Mouse (Mus musculus) MEL (cell line): ENCODE measurements at regions not wholly inside any gene's neighbourhood (a gene's known extent, or its start where the extent isn't known, plus 50 kb on each side); places are given as distances from the start of the nearest gene placed in this dataset.

Experiments
- DNase-seq: peaks from one replicate; pipeline ENCODE4 v3.0.0; 2011; ENCODE audit warnings: low read depth, low spot score
- H3K27ac ChIP-seq: 2 replicates; pipeline ENCODE4 v1.5.1; 2012; ENCODE audit warnings: low read depth, mild to moderate bottlenecking, control low read depth, low read length, moderate library complexity; ENCODE audit not compliant: control insufficient read depth
- H3K27me3 ChIP-seq, 2 experiments: fragments of 150-350 bp in 1 of 2; sonication (generic) in 1 of 2; 2 replicates each; pipeline ENCODE4 v1.6.1; 2012; ENCODE audit warnings: low read length in 2 of 2, mild to moderate bottlenecking in 2 of 2, improper control_type of control experiment in 1 of 2, moderate library complexity in 1 of 2; ENCODE audit not compliant: insufficient read depth in 2 of 2, control insufficient read depth in 1 of 2
- H3K36me3 ChIP-seq, 2 experiments: 2 replicates each; pipeline ENCODE4 v1.6.1; 2012 to 2014; ENCODE audit warnings: low read length in 2 of 2, improper control_type of control experiment in 1 of 2, inconsistent platforms in 1 of 2, mild to moderate bottlenecking in 1 of 2; ENCODE audit not compliant: insufficient read depth in 2 of 2, control insufficient read depth in 1 of 2
- H3K4me1 ChIP-seq, 2 experiments: fragments of 150-350 bp in 1 of 2; sonication (generic) in 1 of 2; 2 replicates each; pipeline ENCODE4 v1.6.1; 2012; ENCODE audit warnings: low read length in 2 of 2, improper control_type of control experiment in 1 of 2, mild to moderate bottlenecking in 1 of 2; ENCODE audit not compliant: insufficient read depth in 2 of 2, control insufficient read depth in 1 of 2
- H3K4me3 ChIP-seq, 2 experiments: fragments of 150-350 bp in 1 of 2; sonication (generic) in 1 of 2; 2 replicates each; pipeline ENCODE4 v1.5.1; 2012; ENCODE audit warnings: low read depth in 2 of 2, low read length in 2 of 2, mild to moderate bottlenecking in 2 of 2, moderate library complexity in 2 of 2, control low read depth in 1 of 2, improper control_type of control experiment in 1 of 2; ENCODE audit not compliant: control insufficient read depth in 1 of 2, insufficient read depth in 1 of 2
- H3K79me2 ChIP-seq: 2 replicates; pipeline ENCODE4 v1.6.1; 2012; ENCODE audit warnings: mild to moderate bottlenecking, low read length, moderate library complexity; ENCODE audit not compliant: control insufficient read depth, poor library complexity, insufficient read depth
- H3K9ac ChIP-seq: 2 replicates; pipeline ENCODE4 v1.6.1; 2012; ENCODE audit warnings: low read depth, mild to moderate bottlenecking, control low read depth, low read length, moderate library complexity; ENCODE audit not compliant: control insufficient read depth, poor library complexity, severe bottlenecking
- H3K9me3 ChIP-seq: fragments of 150-350 bp; sonication (generic); replicated peaks from 2 replicates; pipeline ENCODE4 v1.6.1; 2012; ENCODE audit warnings: mild to moderate bottlenecking, low read length, improper control_type of control experiment, moderate library complexity; ENCODE audit not compliant: insufficient read depth
- BHLHE40 ChIP-seq: IDR thresholded peaks from 2 replicates; pipeline ENCODE4 v1.6.1; 2012; ENCODE audit warnings: low read depth, mild to moderate bottlenecking, inconsistent platforms, low read length, improper control_type of control experiment, borderline replicate concordance
- CHD1 ChIP-seq: IDR thresholded peaks from 2 replicates; pipeline ENCODE4 v1.6.1; 2012; ENCODE audit warnings: low read depth, mild to moderate bottlenecking, inconsistent platforms, low read length, improper control_type of control experiment
- CHD2 ChIP-seq: IDR thresholded peaks from 2 replicates; pipeline ENCODE4 v1.6.1; 2011; ENCODE audit warnings: low read length, improper control_type of control experiment
- CTCF ChIP-seq, 3 experiments: IDR thresholded peaks in 2 of 3; conservative IDR thresholded peaks in 1 of 3; 2 replicates each; pipeline ENCODE4 v1.5.1; 2011 to 2012; ENCODE audit warnings: low read length in 3 of 3, low read depth in 2 of 3, mild to moderate bottlenecking in 2 of 3, improper control_type of control experiment in 1 of 3, inconsistent platforms in 1 of 3, mixed read lengths in 1 of 3, moderate library complexity in 1 of 3; ENCODE audit not compliant: control insufficient read depth in 1 of 3, insufficient read depth in 1 of 3, poor library complexity in 1 of 3, severe bottlenecking in 1 of 3
- E2F4 ChIP-seq: IDR thresholded peaks from 2 replicates; pipeline ENCODE4 v1.6.1; 2011; ENCODE audit warnings: low read depth, low read length, improper control_type of control experiment, borderline replicate concordance
- EP300 ChIP-seq, 2 experiments: IDR thresholded peaks; 2 replicates each; pipeline ENCODE4 v1.6.1; 2011; ENCODE audit warnings: improper control_type of control experiment in 2 of 2, low read length in 2 of 2, low read depth in 1 of 2, mild to moderate bottlenecking in 1 of 2
- ETS1 ChIP-seq: IDR thresholded peaks from 2 replicates; pipeline ENCODE4 v1.6.1; 2012; ENCODE audit warnings: low read depth, mild to moderate bottlenecking, inconsistent platforms, low read length, improper control_type of control experiment, moderate library complexity
- GABPA ChIP-seq: IDR thresholded peaks from 2 replicates; pipeline ENCODE4 v1.6.1; 2012; ENCODE audit warnings: low read depth, mild to moderate bottlenecking, inconsistent platforms, low read length, improper control_type of control experiment, moderate library complexity
- GATA1 ChIP-seq: IDR thresholded peaks from 2 replicates; pipeline ENCODE4 v1.6.1; 2011; ENCODE audit warnings: low read depth, low read length, improper control_type of control experiment
- KAT2A ChIP-seq: conservative IDR thresholded peaks from 2 replicates; pipeline ENCODE4 v1.6.1; 2012; ENCODE audit warnings: low read depth, low read length, improper control_type of control experiment, inconsistent platforms
- MAFK ChIP-seq: IDR thresholded peaks from 2 replicates; pipeline ENCODE4 v1.6.1; 2011; ENCODE audit warnings: low read depth, mild to moderate bottlenecking, low read length, improper control_type of control experiment, borderline replicate concordance
- MEF2A ChIP-seq: IDR thresholded peaks from 2 replicates; pipeline ENCODE4 v1.6.1; 2014; ENCODE audit warnings: low read depth, mild to moderate bottlenecking, inconsistent platforms, low read length, improper control_type of control experiment; ENCODE audit not compliant: poor library complexity, insufficient replicate concordance, severe bottlenecking; ENCODE audit errors: extremely low read depth
- MYB ChIP-seq: IDR thresholded peaks from 2 replicates; pipeline ENCODE4 v1.6.1; 2011; ENCODE audit warnings: mild to moderate bottlenecking, low read depth, low read length, improper control_type of control experiment
- MYC ChIP-seq: IDR thresholded peaks from 2 replicates; pipeline ENCODE4 v1.6.1; 2011; ENCODE audit warnings: low read depth, mild to moderate bottlenecking, low read length, improper control_type of control experiment, moderate library complexity
- NELFE ChIP-seq: IDR thresholded peaks from 2 replicates; pipeline ENCODE4 v1.6.1; 2011; ENCODE audit warnings: low read depth, low read length, improper control_type of control experiment
- POLR2AphosphoS2 ChIP-seq: IDR thresholded peaks from 2 replicates; pipeline ENCODE4 v1.6.1; 2011; ENCODE audit warnings: low read length, improper control_type of control experiment
- RAD21 ChIP-seq: IDR thresholded peaks from 2 replicates; pipeline ENCODE4 v1.6.1; 2011; ENCODE audit warnings: mild to moderate bottlenecking, low read depth, low read length, improper control_type of control experiment
- RCOR1 ChIP-seq: IDR thresholded peaks from 2 replicates; pipeline ENCODE4 v1.6.1; 2012; ENCODE audit warnings: low read depth, mild to moderate bottlenecking, inconsistent platforms, low read length, improper control_type of control experiment
- SIN3A ChIP-seq: IDR thresholded peaks from 2 replicates; pipeline ENCODE4 v1.6.1; 2012; ENCODE audit warnings: low read length, improper control_type of control experiment, inconsistent platforms
- TAL1 ChIP-seq: IDR thresholded peaks from 2 replicates; pipeline ENCODE4 v1.6.1; 2012; ENCODE audit warnings: mild to moderate bottlenecking, inconsistent platforms, low read length, moderate library complexity, mixed read lengths
- TBP ChIP-seq: IDR thresholded peaks from 2 replicates; pipeline ENCODE4 v1.8.0; 2011; ENCODE audit warnings: low read depth, low read length, improper control_type of control experiment
- TCF12 ChIP-seq: IDR thresholded peaks from 2 replicates; pipeline ENCODE4 v1.6.1; 2014; ENCODE audit warnings: low read depth, mild to moderate bottlenecking, inconsistent platforms, low read length, improper control_type of control experiment, moderate library complexity
- UBTF ChIP-seq: IDR thresholded peaks from 2 replicates; pipeline ENCODE4 v1.6.1; 2012; ENCODE audit warnings: low read depth, mild to moderate bottlenecking, inconsistent platforms, low read length, improper control_type of control experiment, moderate library complexity, borderline replicate concordance; ENCODE audit not compliant: insufficient read depth
- USF1 ChIP-seq: IDR thresholded peaks from 2 replicates; pipeline ENCODE4 v1.6.1; 2014; ENCODE audit warnings: low read depth, mild to moderate bottlenecking, inconsistent platforms, low read length, improper control_type of control experiment, moderate library complexity
- USF2 ChIP-seq, 2 experiments: IDR thresholded peaks; 2 replicates each; pipeline ENCODE4 v1.6.1; 2011 to 2012; ENCODE audit warnings: improper control_type of control experiment in 2 of 2, low read length in 2 of 2, borderline replicate concordance in 1 of 2, inconsistent platforms in 1 of 2, low read depth in 1 of 2, mild to moderate bottlenecking in 1 of 2; ENCODE audit not compliant: insufficient read depth in 1 of 2
- ZC3H11A ChIP-seq: IDR thresholded peaks from 2 replicates; pipeline ENCODE4 v1.6.1; 2012; ENCODE audit warnings: low read depth, mild to moderate bottlenecking, inconsistent platforms, low read length, improper control_type of control experiment
- ZKSCAN1 ChIP-seq: IDR thresholded peaks from 2 replicates; pipeline ENCODE4 v1.6.1; 2012; ENCODE audit warnings: low read depth, mild to moderate bottlenecking, inconsistent platforms, low read length, improper control_type of control experiment, moderate library complexity
- ZMIZ1 ChIP-seq: IDR thresholded peaks from 2 replicates; pipeline ENCODE4 v1.6.1; 2012; ENCODE audit warnings: low read depth, mild to moderate bottlenecking, inconsistent platforms, low read length, improper control_type of control experiment, moderate library complexity
- ZNF384 ChIP-seq: IDR thresholded peaks from 2 replicates; pipeline ENCODE4 v1.6.1; 2012; ENCODE audit warnings: low read depth, mild to moderate bottlenecking, inconsistent platforms, low read length, improper control_type of control experiment

- DNase-seq, result no peak
- TF ChIP-seq RAD21, result no peak
- TF ChIP-seq ZNF384, result no peak
- no peak for TF ChIP-seq SIN3A
- no peak for TF ChIP-seq MYB
- TF ChIP-seq E2F4, result no peak
- TF ChIP-seq KAT2A, result no peak
- no peak for TF ChIP-seq USF2 (IDR thresholded peaks at IDR 0.05; ENCODE audit: borderline replicate concordance in 1 of 2, insufficient read depth in 1 of 2, low read depth in 1 of 2, low read length in 2 of 2)
- no peak for TF ChIP-seq MEF2A
- no peak for TF ChIP-seq NELFE
- TF ChIP-seq MAFK, result no peak
- TF ChIP-seq GABPA, result no peak
- no peak for TF ChIP-seq ZKSCAN1
- TF ChIP-seq BHLHE40, result no peak
- TF ChIP-seq ZC3H11A, result no peak
- TF ChIP-seq MYC, result no peak
- no peak for TF ChIP-seq GATA1
- TF ChIP-seq, all 39 proteins: peak for 0
- H3K27ac ChIP-seq, result no peak overlapping the region
- H3K36me3 ChIP-seq, result peaks cover 0 to 35% of the 10 kb centered on the region in 2 experiments; a peak in 2 of 4 replicates
- no peaks in the 10 kb centered on the region for H3K79me2 ChIP-seq
- peaks cover 29 to 47% of the 10 kb centered on the region in 2 experiments for H3K4me1 ChIP-seq
- H3K27me3 ChIP-seq, result no peaks in the 10 kb centered on the region
- H3K9ac ChIP-seq, result no peak overlapping the region
- no peak overlapping the region for H3K4me3 ChIP-seq
- no peaks in the 10 kb centered on the region for H3K9me3 ChIP-seq
Measured at GRCm38 (mm10) chr19:32969213-32969776, 212.0 kb downstream of the Pten start.

GRCm38 (mm10) chr19:32972116-32972515 is 214.8 kb downstream of the Pten start:
- H3K79me2 ChIP-seq, result no peaks in the 10 kb centered on the region
- peak overlapping the region; percentile 91 for H3K27ac ChIP-seq
- H3K9me3 ChIP-seq, result no peaks in the 10 kb centered on the region
- H3K36me3 ChIP-seq, result peaks cover 0 to 43% of the 10 kb centered on the region in 2 experiments; a peak in 2 of 4 replicates
- peak overlapping the region; percentile 10 to 17; a peak in 2 of 4 replicates for H3K4me3 ChIP-seq
- peak; percentile 85 for DNase-seq
- H3K9ac ChIP-seq, result peak overlapping the region; percentile 28
- no peaks in the 10 kb centered on the region for H3K27me3 ChIP-seq
- H3K4me1 ChIP-seq, result peaks cover 28 to 45% of the 10 kb centered on the region in 2 experiments
- TF ChIP-seq ZNF384, result no peak
- peak; percentile 94 for TF ChIP-seq ETS1
- no peak for TF ChIP-seq USF1
- TF ChIP-seq ZC3H11A, result no peak
- TF ChIP-seq RAD21, result no peak
- TF ChIP-seq TAL1, result peak; percentile 35
- TF ChIP-seq GABPA, result no peak
- no peak for TF ChIP-seq UBTF
- TF ChIP-seq CHD1, result no peak
- TF ChIP-seq MYB, result peak; percentile 99
- peak; percentile 99 for TF ChIP-seq SIN3A
- 0 out of 2 replicates have a peak, but pooled peaks have one; percentile 47 for TF ChIP-seq KAT2A
- peak; percentile 99 for TF ChIP-seq TCF12
- TF ChIP-seq CHD2, result peak; percentile 47; the same call in 1 of the 2 replicates
- no peak for TF ChIP-seq CTCF (IDR thresholded peaks at IDR 0.05 in 2 of 3, conservative IDR thresholded peaks at IDR 0.05 in 1 of 3; ENCODE audit: control insufficient read depth in 1 of 3, insufficient read depth in 1 of 3, low read depth in 2 of 3, low read length in 3 of 3, poor library complexity in 1 of 3, severe bottlenecking in 1 of 3)
- TF ChIP-seq EP300 (IDR thresholded peaks at IDR 0.05; ENCODE audit: low read depth in 1 of 2, low read length in 2 of 2), result peak; percentile 100
- peak; percentile 80; the same call in 1 of the 2 replicates for TF ChIP-seq RCOR1
- TF ChIP-seq TBP, result peak; percentile 64; the same call in 1 of the 2 replicates
- TF ChIP-seq POLR2AphosphoS2, result no peak
- peak; percentile 17; the same call in 1 of the 2 replicates for TF ChIP-seq ZMIZ1
- TF ChIP-seq USF2 (IDR thresholded peaks at IDR 0.05; ENCODE audit: borderline replicate concordance in 1 of 2, insufficient read depth in 1 of 2, low read depth in 1 of 2, low read length in 2 of 2), result no peak
- peak; percentile 63; the same call in 1 of the 2 replicates for TF ChIP-seq MAFK
